Mouse (Mus musculus): ENCODE measurements around the gene Slc1a2.

- TF ChIP-seq TCF12 (IDR thresholded peaks at IDR 0.05; ENCODE audit: low read depth, low read length) (no peak), ZKSCAN1 (IDR thresholded peaks at IDR 0.05; ENCODE audit: low read depth, low read length) (no peak), POLR2A (IDR thresholded peaks at IDR 0.05; ENCODE audit: control insufficient read depth in 1 of 2, insufficient read depth in 1 of 2, low read depth in 1 of 2, low read length in 2 of 2, poor library complexity in 1 of 2) (no peak), EP300 (IDR thresholded peaks at IDR 0.05; ENCODE audit: low read depth in 1 of 2, low read length in 2 of 2) (no peak), ZC3H11A (IDR thresholded peaks at IDR 0.05; ENCODE audit: low read depth, low read length) (no peak)
Observed at GRCm38 (mm10) chr2:102669580-102669979, 11.1 kb downstream of the Slc1a2 start.

Data from MEL (cell line).